Mouse (Mus musculus): ENCODE measurements around the gene Trabd2b.

GRCm38 (mm10) chr4:114379416-114379956 is 27.0 kb upstream of the Trabd2b start:
- TF ChIP-seq POLR2A (IDR thresholded peaks at IDR 0.05; ENCODE audit: insufficient read depth, low read depth, low read length) = no peak
- no peak for TF ChIP-seq CTCF (IDR thresholded peaks at IDR 0.05; ENCODE audit: insufficient read depth, low read depth, low read length)
